Mouse (Mus musculus) hindbrain, embryonic 13.5 days (tissue): Measurements from ENCODE around the gene Ren1. TPM values are rescaled to one million over a fixed set of nuclear protein-coding genes. Genes with fewer than 3 reads are reported as not detected.

ENCODE experiments used
- ATAC-seq: fragments of 200-750 bp; cut with Nextera tagmentation; 2 replicates; pipeline ENCODE4 v1.8.0; 2017; ENCODE audit warnings: moderate TSS enrichment; ENCODE audit not compliant: low FRiP score
- H3K27ac ChIP-seq: fragments of 300-500 bp; sonication (generic); 2 replicates; pipeline ENCODE4 v1.5.1; 2015; ENCODE audit warnings: inconsistent platforms, mild to moderate bottlenecking, moderate library complexity
- H3K27me3 ChIP-seq: fragments of 300-500 bp; sonication (generic); 2 replicates; pipeline ENCODE4 v1.6.1; 2015; ENCODE audit warnings: mild to moderate bottlenecking, inconsistent platforms
- H3K36me3 ChIP-seq: fragments of 300-500 bp; sonication (generic); 2 replicates; pipeline ENCODE4 v1.6.1; 2015; ENCODE audit warnings: mild to moderate bottlenecking, inconsistent platforms
- H3K4me1 ChIP-seq: fragments of 300-500 bp; sonication (generic); replicated peaks from 2 replicates; pipeline ENCODE4 v1.6.1; 2015; ENCODE audit warnings: inconsistent platforms
- H3K4me2 ChIP-seq: fragments of 300-500 bp; sonication (generic); 2 replicates; pipeline ENCODE4 v1.6.1; 2015; ENCODE audit warnings: inconsistent platforms, mild to moderate bottlenecking, moderate library complexity
- H3K4me3 ChIP-seq: fragments of 300-500 bp; sonication (generic); 2 replicates; pipeline ENCODE4 v1.5.1; 2015; ENCODE audit warnings: mild to moderate bottlenecking, inconsistent platforms
- H3K9ac ChIP-seq: fragments of 300-500 bp; sonication (generic); 2 replicates; pipeline ENCODE4 v1.6.1; 2015; ENCODE audit warnings: mild to moderate bottlenecking, inconsistent platforms
- H3K9me3 ChIP-seq: fragments of 300-500 bp; sonication (generic); 2 replicates; pipeline ENCODE4 v1.6.1; 2016; ENCODE audit warnings: inconsistent platforms
- WGBS: fragments of 180-500 bp; shearing (Covaris S2); methylation state at CpG from one replicate; pipeline ENCODE4 v1.1.7; 2015; 5-methylcytosine and 5-hydroxymethylcytosine counted together
- polyA plus RNA-seq: library from polyadenylated mRNA; unstranded; fragments of >200 nt; fragmentation: Nextera tagmentation; extraction: Ambion mirVana; gene quantifications from 2 replicates; pipeline ENCODE4 v1.2.1, GENCODE M21; 2015

Gene Ren1
- polyA plus RNA-seq, 1 experiment from 2014 or later = 4.2 TPM

DNA sequence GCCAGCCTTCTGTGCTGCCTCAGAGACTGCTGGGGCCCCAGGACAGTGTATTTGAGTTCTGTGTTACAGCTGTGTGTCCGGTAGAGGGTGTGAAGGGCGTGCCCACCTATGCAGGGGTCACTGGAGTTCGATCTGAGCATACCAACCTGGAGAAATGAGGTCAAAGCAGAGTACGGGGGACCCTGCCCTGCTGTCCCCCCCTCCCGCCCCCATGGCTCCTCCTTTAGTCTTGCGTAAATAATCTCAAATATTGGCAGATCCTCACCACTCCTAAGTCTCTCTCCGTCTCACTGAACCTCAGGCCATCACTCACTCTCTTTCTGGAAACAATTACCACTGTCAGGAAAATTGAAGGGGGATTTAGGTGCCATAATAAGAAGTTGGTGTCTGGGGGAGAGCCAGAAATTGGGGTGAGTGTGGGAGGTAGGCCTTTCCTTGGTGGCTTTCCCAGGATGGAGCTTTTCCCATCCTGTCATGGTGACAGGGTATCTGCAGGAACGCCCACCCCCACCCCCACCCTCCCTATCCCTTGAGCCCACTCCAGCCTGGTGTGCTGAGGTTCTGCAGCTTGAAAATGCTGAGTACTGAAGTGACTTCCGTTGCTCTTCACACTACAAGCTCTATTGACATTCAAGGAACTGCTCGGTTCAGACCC is 16.8 kb downstream of the Ren1 start:
- Histone ChIP-seq H3K4me3 (no peak overlapping the region), H3K4me2 (no peak overlapping the region), H3K27me3 (peaks cover 37% of the 10 kb centered on the region), H3K27ac (0 out of 2 replicates have a peak overlapping the region, but pooled peaks have one; percentile 30), H3K4me1 (peaks cover 33% of the 10 kb centered on the region), H3K9me3 (no peaks in the 10 kb centered on the region), H3K36me3 (no peaks in the 10 kb centered on the region), H3K9ac (no peak overlapping the region)
- no peak for ATAC-seq
- 48% methylated on average over 10 of the region's 10 CpGs for WGBS

DNA sequence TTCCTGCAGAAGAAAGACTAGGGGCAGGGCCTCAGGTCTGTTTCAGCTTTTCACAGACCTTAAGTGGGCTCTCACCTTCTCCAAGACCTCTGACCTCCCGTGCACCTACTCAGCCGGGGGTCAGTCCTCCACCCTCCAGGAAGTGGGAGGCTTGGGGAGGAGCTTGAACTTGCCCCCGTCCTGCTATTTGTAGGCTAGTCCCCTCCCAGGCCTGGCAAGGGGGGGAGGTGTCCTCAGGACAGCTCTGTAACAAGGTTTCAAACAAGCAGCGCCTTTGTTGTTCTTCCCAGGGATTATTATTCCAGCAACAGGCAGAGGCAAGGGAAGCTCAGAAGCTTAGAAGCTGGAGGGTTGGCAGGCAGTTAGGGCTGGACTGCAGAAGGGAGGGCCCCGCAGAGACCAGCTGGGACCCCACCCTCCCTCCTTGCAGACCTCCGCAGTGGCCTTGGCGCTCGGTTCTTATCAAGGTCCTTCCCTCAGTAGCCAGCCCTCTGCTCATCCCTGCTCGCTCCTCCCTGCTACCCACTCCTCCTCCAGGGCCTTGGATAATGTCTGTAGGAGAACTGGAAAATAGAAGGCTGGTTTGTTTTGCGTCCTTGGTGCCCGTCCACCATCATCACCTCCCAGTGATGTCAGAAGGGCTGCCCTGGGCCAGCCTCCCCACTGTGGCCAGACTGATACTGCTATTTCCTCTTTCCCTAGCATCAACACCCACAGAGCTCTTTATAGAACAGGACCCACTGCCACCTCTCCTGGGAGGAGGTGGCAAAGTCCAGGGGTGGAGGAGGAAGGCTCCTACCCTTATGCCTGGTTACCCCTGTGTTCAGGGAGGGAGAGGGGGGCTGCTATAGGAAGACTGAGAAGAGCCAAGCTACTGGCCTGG is 17.5 kb downstream of the Ren1 start:
- ATAC-seq = no peak
- Histone ChIP-seq H3K9me3 (no peaks in the 10 kb centered on the region), H3K4me3 (no peak overlapping the region), H3K27ac (peak overlapping the region; percentile 55; the same call in 1 of the 2 replicates), H3K27me3 (peaks cover 34% of the 10 kb centered on the region), H3K4me1 (peaks cover 40% of the 10 kb centered on the region), H3K9ac (no peak overlapping the region), H3K4me2 (0 out of 2 replicates have a peak overlapping the region, but pooled peaks have one; percentile 2), H3K36me3 (no peaks in the 10 kb centered on the region)
- 13% methylated on average over 11 of the region's 11 CpGs for WGBS

DNA sequence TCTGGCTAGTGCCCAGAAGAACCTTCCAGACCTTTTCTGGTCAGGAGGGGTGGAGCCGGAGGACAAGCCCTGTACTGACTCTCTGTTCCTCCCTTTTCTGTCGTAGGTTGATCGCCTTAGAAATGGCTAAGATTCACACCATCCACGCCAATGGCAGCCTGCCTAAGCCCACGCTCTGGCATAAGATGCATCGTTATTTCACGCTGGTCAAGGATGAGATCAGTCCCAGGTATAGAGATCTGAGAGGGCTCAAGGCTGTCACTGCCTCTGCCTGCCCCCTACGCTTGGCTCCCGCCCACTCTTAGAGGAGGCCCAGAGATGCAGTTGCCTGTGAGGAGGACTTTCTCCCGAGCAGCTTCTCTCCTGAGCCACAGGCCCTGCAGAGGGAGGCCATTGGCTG is 18.3 kb downstream of the Ren1 start:
- 63% methylated on average over 10 of the region's 10 CpGs for WGBS

DNA sequence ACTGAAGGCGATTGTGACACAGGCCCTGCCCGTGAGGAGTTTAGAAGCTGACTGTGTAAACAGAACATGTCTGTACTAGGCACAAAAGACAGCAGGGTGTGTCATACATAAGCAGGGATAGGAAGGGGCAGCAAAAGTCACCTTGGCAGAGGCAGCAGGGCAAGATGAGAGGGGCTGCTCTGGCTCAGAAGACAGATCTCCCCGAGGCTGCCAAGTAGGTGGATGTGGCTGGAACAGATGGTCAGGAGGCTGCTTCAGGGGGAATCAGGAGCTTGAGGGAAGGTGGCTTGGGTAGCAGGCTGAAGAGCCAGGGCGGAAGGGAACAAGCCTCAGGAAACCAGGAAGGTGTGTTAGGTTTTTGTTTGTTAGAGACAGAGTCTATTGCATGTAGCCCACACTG is 20.0 kb downstream of the Ren1 start:
- no peak for ATAC-seq
- no peak overlapping the region for H3K9ac ChIP-seq
- H3K36me3 ChIP-seq = no peaks in the 10 kb centered on the region
- H3K27me3 ChIP-seq = peaks cover 17% of the 10 kb centered on the region
- H3K4me2 ChIP-seq = no peak overlapping the region
- peaks cover 23% of the 10 kb centered on the region for H3K4me1 ChIP-seq
- H3K4me3 ChIP-seq = no peak overlapping the region
- no peaks in the 10 kb centered on the region for H3K9me3 ChIP-seq
- no peak overlapping the region for H3K27ac ChIP-seq
- 81% methylated on average over 4 of the region's 4 CpGs for WGBS

More for the DNA sequence above, 18.3 kb downstream of the Ren1 start:
- Histone ChIP-seq H3K4me1 (peaks cover 39% of the 10 kb centered on the region), H3K27ac (no peak overlapping the region), H3K9ac (no peak overlapping the region), H3K9me3 (no peaks in the 10 kb centered on the region), H3K4me2 (no peak overlapping the region), H3K27me3 (peaks cover 34% of the 10 kb centered on the region), H3K36me3 (no peaks in the 10 kb centered on the region), H3K4me3 (no peak overlapping the region)
- no peak for ATAC-seq

- no peaks in the 10 kb centered on the region for H3K9me3 ChIP-seq
- no peak overlapping the region for H3K4me2 ChIP-seq
- peaks cover 7% of the 10 kb centered on the region for H3K27me3 ChIP-seq
- no peak overlapping the region for H3K9ac ChIP-seq
- no peak for ATAC-seq
- 82% methylated on average over 6 of the region's 6 CpGs for WGBS
- no peak overlapping the region for H3K27ac ChIP-seq
- no peaks in the 10 kb centered on the region for H3K36me3 ChIP-seq
- H3K4me3 ChIP-seq = no peak overlapping the region
- peaks cover 29% of the 10 kb centered on the region for H3K4me1 ChIP-seq
Observed at GRCm38 (mm10) chr1:133371431-133371830, 21.1 kb downstream of the Ren1 start.

DNA sequence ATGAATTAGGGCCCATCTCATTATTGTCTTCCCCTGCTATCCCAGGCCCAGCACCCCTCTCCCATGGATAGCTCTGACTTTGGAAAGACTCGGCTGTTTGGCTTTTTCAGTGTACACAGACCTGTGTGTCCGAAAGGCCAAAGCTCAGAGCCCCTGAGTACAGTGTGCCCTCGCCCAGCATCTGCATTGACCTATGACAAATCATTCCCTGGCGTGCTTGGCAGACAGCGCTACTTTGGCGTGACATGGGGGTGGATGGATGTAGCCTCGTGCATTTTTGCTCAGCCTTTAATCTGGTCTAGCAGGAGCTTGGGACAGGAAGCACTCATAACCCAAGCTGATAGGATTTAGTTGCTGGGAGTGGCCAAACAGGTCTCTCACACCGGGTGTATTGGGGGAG is 21.8 kb downstream of the Ren1 start:
- Histone ChIP-seq H3K9ac (no peak overlapping the region), H3K4me1 (peaks cover 25% of the 10 kb centered on the region), H3K27me3 (0 out of 2 replicates have a peak, but pooled peaks cover under 1% of the 10 kb centered on the region), H3K36me3 (0 out of 2 replicates have a peak, but pooled peaks cover under 1% of the 10 kb centered on the region), H3K27ac (no peak overlapping the region), H3K4me3 (no peak overlapping the region), H3K4me2 (no peak overlapping the region), H3K9me3 (no peaks in the 10 kb centered on the region)
- WGBS = 71% methylated on average over 8 of the region's 8 CpGs
- ATAC-seq = no peak

GRCm38 (mm10) chr1:133375696-133376346 is 25.5 kb downstream of the Ren1 start:
- Histone ChIP-seq H3K4me3 (no peak overlapping the region), H3K27ac (no peak overlapping the region), H3K9ac (no peak overlapping the region), H3K36me3 (0 out of 2 replicates have a peak, but pooled peaks cover 3% of the 10 kb centered on the region), H3K9me3 (no peaks in the 10 kb centered on the region), H3K4me2 (no peak overlapping the region), H3K27me3 (no peaks in the 10 kb centered on the region), H3K4me1 (peaks cover 23% of the 10 kb centered on the region)
- WGBS = 59% methylated on average over 10 of the region's 10 CpGs
- ATAC-seq = no peak

GRCm38 (mm10) chr1:133377547-133377946 is 27.2 kb downstream of the Ren1 start:
- H3K4me1 ChIP-seq = peaks cover 23% of the 10 kb centered on the region
- no peak overlapping the region for H3K4me2 ChIP-seq
- 85% methylated on average over 5 of the region's 5 CpGs for WGBS
- H3K9me3 ChIP-seq = no peaks in the 10 kb centered on the region
- H3K9ac ChIP-seq = no peak overlapping the region
- no peak overlapping the region for H3K4me3 ChIP-seq
- no peak overlapping the region for H3K27ac ChIP-seq
- no peak for ATAC-seq
- 0 out of 2 replicates have a peak, but pooled peaks cover 3% of the 10 kb centered on the region for H3K36me3 ChIP-seq
- H3K27me3 ChIP-seq = no peaks in the 10 kb centered on the region

DNA sequence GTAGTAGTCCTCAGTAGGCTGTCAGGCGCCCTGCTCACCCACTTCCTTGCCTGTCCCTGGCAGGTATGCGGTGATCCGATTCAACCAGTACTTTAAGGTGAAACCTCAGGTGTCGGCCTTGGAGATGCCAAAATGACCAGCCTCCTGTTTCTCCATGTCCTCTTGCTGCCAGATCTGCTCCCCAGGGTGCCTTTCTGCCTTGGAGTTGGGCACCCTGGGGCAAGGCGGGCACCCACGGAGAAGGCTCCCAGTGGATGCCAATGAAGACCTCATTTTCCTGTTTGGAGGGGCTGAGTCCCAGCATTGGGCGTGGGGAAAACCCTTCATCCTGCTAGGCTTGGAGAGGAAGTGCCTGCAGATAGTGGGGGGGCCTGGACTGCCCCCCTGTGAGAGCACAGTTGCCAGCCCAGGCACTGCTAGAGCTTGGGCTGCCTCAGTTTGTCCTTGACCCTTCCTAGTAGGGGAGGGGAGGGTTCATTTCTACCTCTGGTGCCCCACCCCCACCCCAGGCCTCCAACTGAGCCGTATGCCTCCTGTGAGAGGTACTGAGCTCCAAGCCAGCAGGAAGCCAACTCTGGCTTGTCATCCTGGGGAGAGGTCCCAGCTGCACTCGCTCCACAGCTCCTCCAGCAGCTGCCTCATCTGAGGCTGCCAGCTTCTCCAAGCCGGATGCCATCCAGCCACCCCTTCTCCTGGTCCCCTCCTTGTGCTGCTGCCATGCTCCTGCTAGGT is 29.1 kb downstream of the Ren1 start:
- Histone ChIP-seq H3K4me2 (no peak overlapping the region), H3K4me1 (peaks cover 25% of the 10 kb centered on the region), H3K4me3 (no peak overlapping the region), H3K36me3 (peaks cover 18% of the 10 kb centered on the region; the same call in 1 of the 2 replicates), H3K9me3 (no peaks in the 10 kb centered on the region), H3K27me3 (no peaks in the 10 kb centered on the region), H3K27ac (no peak overlapping the region; the same call in 1 of the 2 replicates), H3K9ac (no peak overlapping the region)
- ATAC-seq = no peak
- 61% methylated on average over 10 of the region's 10 CpGs for WGBS

DNA sequence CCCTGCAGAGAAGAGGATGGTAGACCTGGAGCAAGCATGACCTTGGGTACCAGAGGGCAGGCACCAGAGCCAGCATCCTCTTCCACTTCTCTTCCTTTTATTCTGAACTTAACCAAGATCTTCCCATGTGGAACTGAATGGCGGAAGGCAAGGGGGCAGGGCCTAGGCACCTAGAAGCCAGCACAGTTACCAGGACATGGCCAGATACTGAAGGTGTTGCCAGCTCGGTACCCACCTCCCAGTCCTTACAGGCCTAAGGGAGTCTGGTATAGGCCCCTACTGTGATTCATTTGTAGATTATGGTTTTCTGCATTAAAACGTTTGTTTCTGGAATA is 29.6 kb downstream of the Ren1 start:
- no peaks in the 10 kb centered on the region for H3K27me3 ChIP-seq
- no peak for ATAC-seq
- WGBS = 73% methylated on average over 3 of the region's 3 CpGs
- H3K9me3 ChIP-seq = no peaks in the 10 kb centered on the region
- H3K4me2 ChIP-seq = no peak overlapping the region
- H3K4me3 ChIP-seq = no peak overlapping the region
- no peak overlapping the region for H3K9ac ChIP-seq
- peaks cover 25% of the 10 kb centered on the region for H3K4me1 ChIP-seq
- H3K27ac ChIP-seq = no peak overlapping the region
- peaks cover 23% of the 10 kb centered on the region for H3K36me3 ChIP-seq

DNA sequence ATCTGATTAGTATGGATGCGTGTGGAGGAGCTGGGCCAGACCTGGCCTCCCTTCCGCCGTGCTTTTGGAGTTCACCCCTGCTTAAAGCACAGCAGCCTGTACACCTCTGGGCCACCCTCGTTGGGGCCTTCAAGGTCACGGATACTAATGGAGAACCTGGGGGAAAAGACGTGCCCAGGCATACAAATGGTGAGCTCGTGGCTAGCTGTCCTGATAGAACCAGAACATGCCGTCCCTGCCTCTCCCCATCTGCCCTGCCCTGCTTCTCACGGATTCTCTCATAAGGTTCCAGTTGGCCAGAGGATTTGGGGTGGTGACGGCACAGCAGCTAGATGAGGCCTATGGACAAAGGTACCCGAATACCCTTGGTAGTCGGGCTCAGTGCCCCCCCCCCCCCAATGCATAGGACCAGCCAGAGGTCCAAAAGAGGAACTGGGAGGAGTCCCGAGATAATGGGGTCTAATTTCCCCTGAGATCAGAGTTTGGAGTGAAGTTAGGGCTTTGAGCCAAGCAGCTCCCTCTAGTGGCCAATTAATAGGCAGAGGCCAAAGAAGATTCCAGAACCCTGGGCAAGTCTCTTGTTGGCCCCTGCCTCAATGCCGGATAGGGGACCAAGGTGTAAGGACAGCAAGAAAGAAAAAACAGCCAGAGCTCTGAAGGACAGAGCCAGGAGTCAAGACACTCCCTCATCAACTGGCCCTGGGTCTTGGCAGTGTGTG is 30.2 kb downstream of the Ren1 start:
- H3K27ac ChIP-seq = no peak overlapping the region
- no peak overlapping the region for H3K4me2 ChIP-seq
- no peaks in the 10 kb centered on the region for H3K9me3 ChIP-seq
- no peak overlapping the region for H3K9ac ChIP-seq
- peaks cover 24% of the 10 kb centered on the region for H3K4me1 ChIP-seq
- H3K36me3 ChIP-seq = peaks cover 26% of the 10 kb centered on the region
- WGBS = 70% methylated on average over 14 of the region's 14 CpGs
- no peak overlapping the region for H3K4me3 ChIP-seq
- H3K27me3 ChIP-seq = no peaks in the 10 kb centered on the region
- ATAC-seq = no peak
